Mouse (Mus musculus): ENCODE results near the gene Trim65.

Gene Trim65

DNA sequence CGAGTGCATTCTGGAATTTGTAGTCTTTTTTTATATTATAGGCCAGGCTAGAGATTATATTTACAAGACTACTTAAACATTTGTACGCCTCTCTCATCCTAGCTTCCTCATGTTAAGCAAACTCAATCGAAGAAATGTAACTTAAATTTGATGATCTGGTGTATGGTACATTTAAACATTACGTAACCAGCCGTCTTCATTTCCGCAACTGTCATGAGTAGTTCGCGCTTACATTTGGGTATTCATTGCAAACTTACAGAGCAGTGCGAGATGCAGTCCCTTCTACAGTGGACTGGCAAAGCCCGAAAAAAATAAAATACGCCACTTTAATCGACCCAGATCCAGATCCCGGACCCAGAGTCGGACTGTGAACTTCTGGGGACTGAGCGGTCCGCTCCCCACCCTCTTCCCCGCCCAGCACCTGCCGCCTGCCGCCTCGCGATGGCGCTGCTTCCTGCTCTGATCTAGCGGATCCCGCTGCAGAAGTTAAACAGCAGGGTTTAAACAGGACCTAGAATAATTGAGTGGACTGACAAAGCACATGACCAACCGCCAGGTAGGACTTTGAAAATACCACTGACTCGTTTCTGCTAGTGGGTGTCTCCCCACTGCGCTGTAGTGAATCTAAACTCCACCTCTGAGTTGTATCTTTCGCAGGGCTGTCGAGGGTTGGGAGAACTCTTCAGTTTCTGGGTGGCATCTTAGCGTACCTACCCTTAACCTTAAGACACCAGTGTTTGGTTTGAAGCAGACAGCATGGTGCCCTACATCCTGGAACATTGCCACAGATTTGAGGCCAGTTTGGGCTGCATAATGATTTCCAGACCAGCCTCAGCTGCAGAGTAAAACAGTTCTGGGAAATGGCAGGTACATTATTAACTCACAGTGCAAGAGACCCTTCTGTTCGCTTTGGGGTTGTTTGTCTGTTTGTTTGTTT is 43.5 kb downstream of the Trim65 start:
- peak; percentile 94 for DNase-seq

DNA sequence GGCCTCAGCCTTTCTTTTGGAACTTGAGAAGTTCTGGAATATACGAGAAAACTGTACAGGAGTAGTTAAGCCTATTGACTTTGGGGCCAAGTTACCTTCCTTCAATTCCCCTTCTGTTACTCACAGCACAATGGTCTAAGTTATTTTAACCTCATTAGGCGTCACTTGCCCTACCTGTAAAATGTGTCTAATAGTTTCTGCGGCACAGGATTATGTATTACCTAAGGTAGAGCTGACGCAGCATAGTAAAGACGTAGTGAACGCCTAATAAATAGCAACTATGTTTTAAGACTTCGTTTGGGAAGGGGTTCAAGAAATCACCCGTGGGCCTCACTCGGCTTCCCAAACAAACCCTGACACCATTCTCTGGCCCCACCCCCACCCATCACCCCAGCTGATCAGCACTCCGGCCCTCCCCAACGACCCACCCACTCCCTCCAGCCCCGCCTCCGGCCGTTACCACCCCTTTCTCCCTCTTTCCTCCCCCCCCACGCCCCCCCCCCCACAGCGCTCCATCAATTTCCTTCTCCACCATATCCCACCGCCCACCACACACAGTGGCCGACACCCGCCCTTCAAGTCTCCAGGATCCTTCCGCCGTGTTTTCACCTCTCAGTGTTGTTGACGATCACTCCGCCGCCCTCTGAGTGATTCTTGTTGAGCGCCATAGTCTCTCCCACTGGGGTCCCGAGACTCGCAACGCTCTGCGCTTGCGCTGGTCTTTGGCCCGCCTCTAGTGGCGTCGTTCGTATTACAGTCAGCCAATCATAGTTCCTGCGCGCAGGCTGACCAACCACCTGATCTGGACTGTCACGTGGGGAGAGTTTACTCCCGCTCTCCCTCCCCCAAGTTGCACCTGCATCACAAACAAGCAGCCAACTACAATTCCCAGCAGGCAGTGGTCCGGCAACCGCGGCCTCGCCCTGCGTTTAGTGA is 44.4 kb downstream of the Trim65 start, which contains the start of gene Wbp2:
Gene Wbp2, minus strand, starts transcription at position 738 of the 936 bp plus-strand sequence.
- peak; percentile 100 for DNase-seq

DNA sequence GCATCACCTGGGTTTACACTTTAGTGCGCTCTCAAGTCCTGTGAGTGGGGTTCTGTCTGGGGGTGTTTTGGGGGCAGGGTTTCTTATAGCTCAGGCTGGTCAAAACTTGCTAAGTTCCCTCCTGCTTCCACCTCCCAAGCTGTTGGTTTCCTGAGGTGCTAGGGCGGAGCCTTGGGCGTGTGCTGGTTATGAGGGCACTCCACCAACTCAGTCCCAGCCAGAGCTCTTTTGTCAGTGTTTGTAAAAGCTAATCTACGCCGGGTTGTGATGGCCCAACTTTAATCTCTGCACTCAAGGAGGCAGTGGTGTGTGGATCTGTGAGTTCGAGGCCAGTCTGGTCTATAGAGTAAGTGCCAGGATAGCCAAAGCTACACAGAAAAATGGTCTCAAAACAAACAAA is 46.8 kb downstream of the Trim65 start:
- DNase-seq, result peak; percentile 43

DNA sequence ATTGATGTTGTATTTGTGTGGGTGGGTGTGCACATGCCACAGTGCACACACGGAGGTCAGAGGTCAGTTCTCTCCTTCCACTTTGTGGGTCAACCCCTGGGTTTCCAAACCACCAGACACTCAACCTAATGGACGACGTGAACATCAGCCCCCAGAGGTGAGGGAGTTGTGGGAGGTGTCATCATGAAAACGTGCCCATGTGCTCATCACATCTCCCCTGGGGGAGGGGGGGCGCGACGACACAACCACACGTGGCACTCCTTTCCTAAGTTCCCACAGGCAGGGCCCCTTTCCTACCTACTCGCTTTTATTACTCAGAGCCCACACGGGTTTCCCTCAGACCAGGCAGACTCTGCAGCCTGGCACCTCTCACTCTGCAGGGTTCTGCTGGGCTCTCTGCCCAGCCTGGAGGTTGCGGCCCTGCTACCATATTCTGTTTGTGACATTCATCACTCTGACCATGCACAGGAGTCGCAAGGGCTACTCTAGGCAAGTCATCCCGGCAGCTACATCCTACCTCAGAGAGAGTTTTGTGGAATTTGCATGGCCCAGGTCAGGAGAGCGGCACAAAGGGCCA is 47.7 kb downstream of the Trim65 start:
- DNase-seq, result no peak

DNA sequence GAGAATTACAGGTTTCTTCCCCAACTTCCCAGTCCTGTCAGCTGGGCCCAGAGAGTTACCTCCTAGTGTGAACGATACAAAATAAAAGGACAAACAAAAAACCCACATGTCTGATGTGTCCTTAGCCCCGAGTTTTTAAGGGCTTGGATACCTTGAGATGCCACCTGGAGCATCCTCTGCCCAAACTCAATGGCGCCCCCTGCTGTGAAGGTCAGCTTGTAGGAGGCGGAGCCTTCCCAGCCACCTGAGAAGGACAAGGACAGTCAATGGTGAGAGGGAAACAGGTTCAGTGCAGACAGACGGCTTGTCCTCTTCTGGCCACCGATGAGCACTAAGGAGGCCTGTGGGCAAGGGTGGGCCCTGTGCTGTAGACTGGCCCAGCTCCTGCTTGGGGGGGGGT is 49.8 kb downstream of the Trim65 start:
- peak; percentile 84 for DNase-seq

DNA sequence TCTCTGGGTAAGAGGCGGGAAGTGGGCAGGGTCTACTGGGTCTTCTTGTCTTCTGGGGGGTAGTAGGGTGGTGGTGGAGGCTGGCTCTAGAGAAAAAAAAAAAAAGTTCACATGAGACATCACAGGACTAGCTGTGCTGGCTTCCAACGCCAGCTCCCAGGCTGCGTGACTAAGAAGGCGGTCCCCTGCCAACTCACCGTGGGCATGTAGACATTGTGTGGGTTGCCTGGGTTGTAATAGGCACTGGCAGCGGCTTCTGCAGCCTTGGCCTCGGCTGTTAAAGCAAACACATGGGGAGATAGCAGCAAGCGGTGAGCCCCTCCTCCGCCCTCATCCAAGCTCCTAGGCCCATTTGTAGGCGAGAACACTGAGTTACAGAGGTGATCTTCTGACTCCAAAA is 51.4 kb downstream of the Trim65 start:
- DNase-seq, result no peak

DNA sequence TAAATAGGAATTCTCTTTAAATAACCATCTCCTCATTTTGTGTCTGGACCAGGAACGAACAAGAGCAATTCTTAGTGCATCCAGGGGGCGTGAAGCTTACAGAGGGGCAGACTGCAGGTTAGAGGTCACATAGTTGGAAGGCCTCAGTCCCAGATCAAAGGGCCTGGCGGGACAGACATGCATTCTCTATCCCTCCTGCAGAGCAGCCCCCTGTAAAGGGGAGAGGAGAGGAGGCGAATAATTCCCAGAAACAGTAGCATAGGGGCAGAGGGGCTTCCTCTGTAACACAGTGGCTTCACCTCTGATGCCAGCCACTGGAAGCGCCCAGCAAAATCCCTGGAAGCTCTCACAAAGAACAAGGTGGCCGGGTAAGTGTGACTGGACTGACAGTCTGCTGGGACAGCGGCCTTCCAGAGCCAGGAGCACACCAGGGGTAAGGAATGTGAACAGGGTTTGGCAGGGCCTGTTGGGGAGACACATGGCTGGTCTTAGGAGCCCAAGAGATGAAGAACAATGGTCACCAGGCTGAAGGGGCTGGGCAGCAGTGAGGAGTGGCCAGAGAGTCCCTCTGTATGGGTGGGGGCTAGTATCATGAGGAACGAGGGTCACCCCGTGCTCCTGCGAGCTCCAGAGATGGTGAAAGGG is 52.1 kb downstream of the Trim65 start:
- DNase-seq, result no peak

DNA sequence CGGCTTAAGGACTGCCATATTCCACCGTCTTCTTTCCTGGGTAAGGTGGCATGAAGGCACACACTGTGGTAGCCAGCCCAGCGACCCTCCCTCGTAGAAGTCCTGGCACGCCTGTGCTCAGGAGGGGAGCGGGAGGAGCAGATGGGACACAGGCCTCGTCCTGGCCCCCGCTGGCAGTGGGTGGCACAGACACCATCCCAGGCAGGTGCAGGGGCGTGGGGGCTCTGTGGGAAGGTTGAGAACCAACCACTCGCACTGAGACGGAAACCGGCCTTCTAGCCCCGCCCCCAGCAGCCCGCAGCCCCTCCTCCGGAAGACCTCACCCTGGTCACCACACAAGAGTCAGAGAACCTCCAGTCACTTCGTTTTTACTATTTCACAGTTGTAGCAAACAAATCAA is 52.7 kb downstream of the Trim65 start:
- DNase-seq, result peak; percentile 88

DNA sequence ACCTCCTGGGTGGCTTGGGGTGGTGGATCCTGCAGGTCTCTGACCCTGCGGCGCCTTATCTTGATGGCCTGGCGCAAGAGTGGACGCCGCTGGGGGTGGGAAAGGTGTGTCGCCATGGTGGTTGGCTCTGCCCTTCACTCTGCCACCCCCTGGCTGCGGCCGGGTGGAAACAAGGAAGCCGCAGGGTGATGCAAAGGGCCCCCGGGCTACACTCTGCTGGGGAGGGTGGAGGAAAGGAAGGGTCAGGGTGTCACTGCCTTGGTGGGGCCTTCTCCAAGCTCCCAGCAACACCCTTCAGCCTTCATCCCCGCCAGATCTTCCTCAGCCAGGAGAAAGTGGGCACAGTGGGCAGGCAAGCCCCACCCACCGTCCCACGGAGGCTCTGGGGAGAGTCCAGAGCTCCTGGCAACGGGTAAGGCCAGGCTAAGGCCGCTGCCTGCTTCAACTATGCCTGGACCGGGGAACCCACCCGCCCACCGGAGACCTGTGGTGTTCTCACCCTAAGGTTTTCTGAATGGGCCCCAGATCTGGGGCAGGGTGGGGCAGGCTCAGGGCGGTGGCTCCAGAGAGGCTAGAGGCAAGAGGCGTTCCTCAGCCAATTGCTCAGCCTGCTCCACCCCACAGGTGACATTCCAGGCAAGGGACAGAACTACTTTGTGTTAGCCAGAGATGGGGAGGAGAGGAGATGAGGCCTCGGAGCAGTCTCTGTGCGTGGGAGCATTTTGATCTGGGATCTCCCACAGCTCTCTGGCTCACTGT is 53.3 kb downstream of the Trim65 start, which contains the start of gene Unc13d:
Gene Unc13d, minus strand, starts transcription at position 516 of the 759 bp plus-strand sequence.
- DNase-seq, result peak; percentile 85

DNA sequence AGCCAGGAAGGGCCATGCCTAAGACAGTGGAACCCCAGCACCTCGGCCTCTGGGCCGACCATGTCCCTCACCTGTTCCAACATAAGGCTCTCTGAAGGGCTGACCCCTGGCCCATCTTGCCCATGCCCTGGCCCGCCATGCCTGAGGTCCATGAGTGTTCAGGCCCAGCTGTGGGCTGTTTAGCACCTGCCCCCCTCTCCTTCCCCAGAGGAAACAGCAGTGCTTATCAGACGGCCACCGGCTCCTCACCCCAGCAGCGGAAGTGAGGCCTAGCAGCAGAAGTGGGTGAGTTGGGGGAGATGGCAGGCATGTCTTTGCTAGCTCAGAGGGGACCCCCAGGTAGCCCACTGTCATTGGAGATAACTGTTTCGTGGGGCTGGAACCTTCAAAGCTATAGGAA is 54.1 kb downstream of the Trim65 start:
- DNase-seq, result peak; percentile 28

DNA sequence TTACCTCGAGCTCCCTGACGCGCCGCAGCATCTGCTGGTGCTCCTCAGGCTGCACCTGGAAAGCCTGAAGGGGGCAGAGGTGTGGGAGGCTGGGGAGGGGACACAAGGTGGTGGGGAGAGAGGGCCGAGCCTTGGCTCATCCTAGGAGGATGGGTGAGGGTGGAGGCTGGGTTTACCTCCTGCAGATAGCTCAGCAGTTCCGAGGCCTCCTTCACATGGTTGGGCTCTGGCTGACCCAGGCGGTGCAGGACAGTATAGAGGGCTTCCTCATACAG is 54.7 kb downstream of the Trim65 start:
- no peak for DNase-seq

DNA sequence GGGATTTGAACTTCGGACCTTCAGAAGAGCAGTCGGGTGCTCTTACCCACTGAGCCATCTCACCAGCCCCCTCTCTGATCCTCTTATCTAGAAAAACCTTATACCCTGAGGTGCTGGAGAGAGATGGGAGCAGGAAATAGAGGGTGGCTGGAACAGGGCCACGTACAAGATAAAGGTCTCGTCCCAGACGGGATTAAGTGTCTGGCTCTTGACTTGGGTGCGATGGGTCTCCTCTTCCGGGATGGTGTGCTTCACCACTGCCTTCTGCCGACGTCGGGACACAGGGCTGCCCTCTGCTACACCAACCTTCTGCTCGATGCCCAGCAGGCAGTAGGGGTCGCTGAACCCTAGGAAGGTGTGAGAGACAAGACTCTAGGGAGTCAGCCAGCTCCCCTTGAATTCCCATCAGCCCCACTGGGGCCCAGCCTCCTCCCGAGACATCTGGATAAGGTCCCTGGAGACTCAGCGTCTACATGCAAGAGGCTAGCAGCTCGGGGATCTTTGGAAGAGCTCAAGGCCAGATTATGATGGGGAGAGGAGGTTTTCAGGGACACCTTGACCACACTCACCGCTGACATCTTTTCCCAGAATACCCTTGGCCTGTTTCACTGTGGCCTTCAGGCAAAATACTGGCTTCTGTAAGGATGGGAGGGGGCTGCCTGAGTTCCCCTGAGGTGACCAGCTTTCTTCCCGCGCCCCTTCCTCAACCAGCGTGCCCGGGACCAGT is 55.2 kb downstream of the Trim65 start:
- no peak for DNase-seq

DNA sequence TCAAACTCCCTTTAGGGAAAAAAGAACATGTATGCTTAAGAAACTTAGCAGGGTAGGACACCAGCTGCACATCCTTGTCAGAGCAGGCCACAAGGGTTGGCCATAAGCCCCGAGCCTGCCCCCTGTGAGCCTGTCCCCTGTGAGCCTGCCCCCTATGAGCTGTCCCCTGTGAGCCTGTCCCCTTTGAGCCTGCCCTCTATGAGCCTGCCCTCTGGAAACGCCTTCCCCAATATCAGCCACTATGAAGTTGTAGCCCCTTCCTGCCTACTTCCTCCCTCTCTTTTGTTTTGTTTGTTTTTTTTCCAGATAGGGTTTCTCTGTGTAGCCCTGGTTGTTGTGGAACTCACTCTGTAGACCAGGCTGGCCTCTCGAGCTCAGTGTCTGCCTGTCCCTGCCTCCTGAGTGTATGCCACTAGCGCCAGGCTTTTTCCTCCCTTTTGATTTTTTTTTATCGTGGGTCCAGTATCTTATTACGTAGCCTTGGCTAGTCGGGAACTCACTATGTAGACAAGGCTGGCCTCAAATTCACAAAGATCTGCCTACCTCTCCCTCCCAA is 56.4 kb downstream of the Trim65 start:
- no peak for DNase-seq

DNA sequence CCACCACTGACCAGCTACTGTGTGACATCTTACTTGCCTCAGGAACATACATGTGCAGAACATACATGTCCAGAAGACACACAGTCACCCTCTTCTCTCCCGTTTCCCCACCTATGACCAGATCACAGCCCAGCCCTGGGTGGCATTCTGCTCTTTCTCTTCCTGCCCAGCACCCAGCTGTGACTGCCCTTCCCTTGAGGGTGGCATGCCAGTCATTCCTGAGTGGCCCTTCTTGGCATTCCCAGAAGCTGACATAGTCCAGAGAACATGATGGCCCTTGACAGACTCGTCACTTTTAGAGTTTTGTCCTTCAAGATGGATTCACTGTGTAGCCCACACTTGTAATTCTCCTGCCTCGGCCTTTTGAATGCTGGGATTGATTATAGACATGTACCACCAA is 58.3 kb downstream of the Trim65 start:
- DNase-seq, result peak; percentile 77
